In the genomic region with DNA sequence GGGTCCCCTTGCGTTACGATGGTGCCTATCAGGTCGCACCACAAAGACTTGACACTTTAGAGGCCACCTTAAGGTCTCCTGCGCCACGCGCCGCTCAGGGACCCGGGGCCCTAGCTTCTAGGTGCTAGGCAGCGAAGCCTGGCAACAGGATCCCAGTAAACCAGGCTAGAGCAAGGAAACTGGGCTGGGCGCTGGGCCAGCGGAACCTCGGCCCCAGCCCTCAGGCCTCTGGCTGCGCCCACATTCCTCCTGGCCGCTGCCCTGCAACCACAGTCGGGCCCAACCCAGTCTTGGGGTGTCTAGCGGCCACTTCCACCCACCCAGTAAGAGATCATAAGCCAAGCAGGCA, we compare ENCODE assay signal across 8 mouse cellular contexts. TPM values are rescaled to one million over a fixed set of nuclear protein-coding genes. Genes with fewer than 3 reads are reported as not detected.
A peak's percentile ranks its signal among the peaks of the same experiment; 100 is the strongest.
DNase-seq lines count a peak whose midpoint lies in the region; ATAC-seq lines count a peak whose summit lies in the region.

No protein-coding gene starts in this region.

- DNase-seq in right cerebral cortex, postnatal 10 days (ENCODE audit: low spot score in 2 of 2) = peak; percentile 72 to 78
- no peak for DNase-seq in right cerebral cortex, postnatal 36 days (ENCODE audit: low spot score in 2 of 2)
- peak; percentile 57 to 69 for DNase-seq in heart, postnatal 14 days
- peak; percentile 77 to 86 for DNase-seq in kidney, postnatal 4 days
- no peak for DNase-seq in thymus, postnatal 14 days
- DNase-seq in retina, embryonic 14.5 days (ENCODE audit: low spot score) = no peak

- peak; percentile 24 for ATAC-seq in common myeloid progenitor, adult 5-6 weeks (replicated peaks; ENCODE audit: low read depth, poor library complexity, severe bottlenecking)
- peak; percentile 31 for ATAC-seq in megakaryocyte-erythroid progenitor cell, adult 5-6 weeks (replicated peaks; ENCODE audit: low FRiP score, low TSS enrichment, poor library complexity, severe bottlenecking)

- intact Hi-C loops in heart, postnatal 14 days (cut with DNase I) = no loop called here

RNA-seq across cellular contexts. Expression of gene Traf4, which starts 0.3 kb away (rescaled TPM):
- total RNA-seq in common myeloid progenitor, adult 5-6 weeks (2017) = 6.9 and 10.2 TPM in 2 replicates
- total RNA-seq in heart, postnatal 14 days (2021) = 10 to 100 TPM; 10.3 to 11.2 TPM
- 30.3 and 39.1 TPM in 2 replicates for total RNA-seq in megakaryocyte-erythroid progenitor cell, adult 5-6 weeks (2014; fragmentation: Nextera tagmentation)
- total RNA-seq in megakaryocyte-erythroid progenitor cell, adult 5-6 weeks (2017) = 10.3 and 18.0 TPM in 2 replicates

RNA-seq across cellular contexts. Expression of gene Nek8, which starts 10.7 kb away (rescaled TPM):
- 7.1 and 8.2 TPM in 2 replicates for total RNA-seq in common myeloid progenitor, adult 5-6 weeks (2017)
- 1 to 10 TPM; 4.8 to 6.2 TPM for total RNA-seq in heart, postnatal 14 days (2021)
- total RNA-seq in megakaryocyte-erythroid progenitor cell, adult 5-6 weeks (2014; fragmentation: Nextera tagmentation) = 26.7 and 38.5 TPM in 2 replicates
- 3.7 and 7.4 TPM in 2 replicates for total RNA-seq in megakaryocyte-erythroid progenitor cell, adult 5-6 weeks (2017)

RNA-seq across cellular contexts. Expression of gene Tlcd1, which starts 10.8 kb away (rescaled TPM):
- total RNA-seq in common myeloid progenitor, adult 5-6 weeks (2017) = 7.9 and 8.1 TPM in 2 replicates
- total RNA-seq in heart, postnatal 14 days (2021) = 1 to 10 TPM; 6.5 to 7.6 TPM
- 24.4 and 25.2 TPM in 2 replicates for total RNA-seq in megakaryocyte-erythroid progenitor cell, adult 5-6 weeks (2014; fragmentation: Nextera tagmentation)
- 13.3 and 19.6 TPM in 2 replicates for total RNA-seq in megakaryocyte-erythroid progenitor cell, adult 5-6 weeks (2017)

RNA-seq across cellular contexts. Expression of gene Rpl23a, which starts 17.6 kb away (rescaled TPM):
- 3,236 and 3,976 TPM in 2 replicates for total RNA-seq in common myeloid progenitor, adult 5-6 weeks (2017)
- 100 to 1,000 TPM; 776 to 812 TPM for total RNA-seq in heart, postnatal 14 days (2021)
- total RNA-seq in megakaryocyte-erythroid progenitor cell, adult 5-6 weeks (2014; fragmentation: Nextera tagmentation) = 5,168 and 5,735 TPM in 2 replicates
- 4,325 and 4,755 TPM in 2 replicates for total RNA-seq in megakaryocyte-erythroid progenitor cell, adult 5-6 weeks (2017)

RNA-seq across cellular contexts. Expression of gene Rab34, which starts 22.5 kb away (rescaled TPM):
- 2.0 and 2.8 TPM in 2 replicates for total RNA-seq in common myeloid progenitor, adult 5-6 weeks (2017)
- 10 to 100 TPM; 14.2 to 17.8 TPM for total RNA-seq in heart, postnatal 14 days (2021)
- 4.8 TPM in 1 of 2 replicates, not detected in the other for total RNA-seq in megakaryocyte-erythroid progenitor cell, adult 5-6 weeks (2014; fragmentation: Nextera tagmentation)
- total RNA-seq in megakaryocyte-erythroid progenitor cell, adult 5-6 weeks (2017) = not detected in 2 replicates

Comparison
In these comparisons a context has a peak if more than half of its experiments do, and no peak if none do; other contexts are left out.
1. DNase-seq: peak in right cerebral cortex, postnatal 10 days (2 of 2), heart, postnatal 14 days (2 of 2) and kidney, postnatal 4 days (2 of 2); none in right cerebral cortex, postnatal 36 days (0 of 2), thymus, postnatal 14 days (single experiment) and retina, embryonic 14.5 days (single experiment).